Mouse (Mus musculus) kidney, adult 9 months (tissue): ENCODE results near the gene Gprc6a.

Experiments used
- DNase-seq: peaks from one replicate; pipeline ENCODE4 v3.0.0; 2022

The Gprc6a gene

GRCm38 (mm10) chr10:51631411-51632136 lies at the start of gene Gprc6a:
Gene Gprc6a, minus strand, starts transcription at chr10:51631461.
- DNase-seq, result no peak

GRCm38 (mm10) chr10:51678251-51678639 lies 47.0 kb upstream of the Gprc6a start:
- no peak for DNase-seq

DNA sequence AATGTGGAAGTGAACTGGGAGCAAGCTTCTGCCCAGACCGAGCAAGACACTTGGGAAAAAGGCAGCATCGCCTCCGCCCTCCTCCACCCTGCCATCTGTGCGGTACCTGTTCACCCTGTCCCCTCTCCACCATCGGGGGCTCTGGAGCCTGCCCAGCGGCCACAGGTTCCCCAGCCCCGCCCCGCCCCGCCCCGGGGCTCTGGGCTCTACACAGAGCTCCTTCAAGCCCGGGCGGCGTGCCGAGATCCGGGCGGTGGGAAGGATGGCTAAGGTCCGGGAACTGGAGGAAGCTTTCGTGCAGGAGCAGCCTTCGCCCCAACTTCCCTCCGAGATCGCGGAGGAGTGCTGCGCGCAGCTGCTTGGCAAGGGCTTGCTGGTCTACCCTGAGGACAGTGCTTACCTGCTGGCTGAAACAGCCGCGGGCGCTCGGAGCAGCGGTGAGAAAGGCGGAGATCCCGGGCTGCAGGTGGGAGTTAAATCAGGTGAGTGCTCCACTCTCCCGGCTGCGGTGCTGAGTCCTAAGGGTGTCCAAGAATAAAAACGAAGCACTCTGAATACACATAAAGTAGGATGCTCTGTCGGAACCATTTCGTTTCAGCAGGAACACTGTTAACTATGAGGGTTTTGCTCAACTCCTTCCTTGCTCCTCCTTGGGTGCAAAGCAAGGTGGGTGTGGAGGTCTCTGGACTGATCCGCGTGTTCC lies 46.4 kb upstream of the Gprc6a start, which contains the start of gene Rfx6:
Gene Rfx6 (plus strand): TSS at position 209 of the 703 bp plus-strand sequence.
- no peak for DNase-seq

DNA sequence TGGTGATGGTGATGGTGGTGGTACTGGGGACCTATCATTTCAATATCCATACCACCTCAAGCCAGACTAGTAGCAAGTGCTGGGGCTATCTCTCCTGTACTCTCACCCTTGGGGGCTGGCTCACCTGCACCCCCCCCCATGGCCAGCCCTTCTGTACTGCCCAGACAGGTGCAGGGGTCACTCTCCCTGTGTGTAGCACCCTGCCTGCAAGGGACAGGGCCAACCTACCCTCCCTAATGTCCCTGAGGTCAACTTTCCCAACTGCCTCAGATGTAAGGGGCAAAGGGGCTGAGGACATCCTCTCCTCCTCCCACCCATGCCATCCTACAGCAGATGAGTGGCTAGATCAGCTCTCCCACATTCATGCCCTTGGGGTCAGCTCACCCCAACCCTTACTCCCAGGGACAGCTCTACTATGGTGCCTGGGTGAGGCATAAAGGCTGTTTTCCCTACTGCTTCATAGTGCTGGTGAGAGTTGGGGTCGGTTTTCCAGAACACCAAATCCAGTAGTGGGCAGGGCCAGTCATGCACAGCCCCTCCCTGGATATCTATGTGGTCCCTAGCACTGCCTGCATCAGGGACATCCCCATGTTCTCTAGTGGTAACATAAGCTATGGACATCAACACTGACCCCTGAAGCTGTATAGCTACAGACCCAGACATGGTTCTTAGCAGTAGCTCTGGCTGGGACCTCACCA lies 41.0 kb upstream of the Gprc6a start:
- no peak for DNase-seq

DNA sequence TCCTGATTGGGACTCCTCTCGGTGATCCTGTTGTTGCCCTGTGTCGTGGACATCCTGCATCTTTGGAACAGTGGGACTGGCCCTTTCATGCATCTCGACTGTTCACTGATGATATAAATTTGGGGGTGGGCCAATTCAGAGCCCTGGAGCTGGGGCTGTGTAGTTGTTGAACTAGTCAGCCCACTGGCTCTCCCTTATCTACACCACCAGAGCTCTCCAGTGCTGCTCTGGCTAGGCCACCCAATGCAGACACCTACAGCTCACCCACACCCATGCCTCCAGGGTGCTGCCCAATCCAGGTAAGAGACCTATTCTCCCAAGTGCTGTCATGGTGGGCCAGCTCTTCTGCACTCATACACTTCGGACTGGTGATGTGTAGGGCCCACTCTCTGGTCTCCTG lies 40.3 kb upstream of the Gprc6a start:
- no peak for DNase-seq

- peak; percentile 5 for DNase-seq
These were observed 38.1 kb upstream of the Gprc6a start for GRCm38 (mm10) chr10:51669334-51669733.

DNA sequence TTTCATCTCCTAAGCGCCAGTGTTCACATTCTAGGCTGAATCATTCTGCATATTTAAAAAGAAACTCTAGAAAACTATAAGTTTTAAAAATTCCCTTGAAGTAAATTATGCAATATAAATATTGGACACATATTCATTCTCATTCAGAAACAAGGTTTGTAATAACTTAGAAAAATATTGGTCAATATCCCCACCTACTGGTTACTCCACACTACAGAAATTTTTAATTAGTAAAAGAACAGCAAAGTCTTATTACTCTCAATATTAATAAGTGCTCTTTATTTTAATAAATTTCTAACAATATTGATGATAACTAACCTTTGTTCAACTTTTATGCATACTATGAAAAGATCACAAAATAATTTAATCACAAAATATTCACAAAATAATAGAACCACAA lies 26.1 kb upstream of the Gprc6a start:
- no peak for DNase-seq

GRCm38 (mm10) chr10:51649506-51650221 lies 18.4 kb upstream of the Gprc6a start:
- DNase-seq, result no peak

GRCm38 (mm10) chr10:51621193-51621592 lies 10.1 kb downstream of the Gprc6a start:
- DNase-seq, result no peak

DNA sequence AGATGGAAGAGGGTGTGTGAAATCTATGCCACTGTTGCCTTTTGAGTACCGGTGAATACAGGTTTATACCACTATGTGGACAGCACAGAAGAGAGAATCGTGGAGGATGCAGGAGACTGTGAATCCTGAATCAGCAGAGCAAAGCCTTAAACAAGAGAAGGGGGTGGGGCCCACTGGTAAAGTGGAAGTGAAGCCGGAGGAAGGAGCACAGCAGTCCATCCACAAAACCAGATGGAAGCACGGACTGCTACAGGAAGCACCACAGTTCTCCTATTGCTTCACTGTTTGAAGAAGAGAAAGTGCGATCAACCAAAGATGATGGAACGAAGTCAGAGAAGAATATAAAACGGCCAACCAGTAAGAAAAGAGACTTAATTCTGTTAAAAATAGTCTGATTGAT lies 11.1 kb downstream of the Gprc6a start:
- DNase-seq, result no peak

DNA sequence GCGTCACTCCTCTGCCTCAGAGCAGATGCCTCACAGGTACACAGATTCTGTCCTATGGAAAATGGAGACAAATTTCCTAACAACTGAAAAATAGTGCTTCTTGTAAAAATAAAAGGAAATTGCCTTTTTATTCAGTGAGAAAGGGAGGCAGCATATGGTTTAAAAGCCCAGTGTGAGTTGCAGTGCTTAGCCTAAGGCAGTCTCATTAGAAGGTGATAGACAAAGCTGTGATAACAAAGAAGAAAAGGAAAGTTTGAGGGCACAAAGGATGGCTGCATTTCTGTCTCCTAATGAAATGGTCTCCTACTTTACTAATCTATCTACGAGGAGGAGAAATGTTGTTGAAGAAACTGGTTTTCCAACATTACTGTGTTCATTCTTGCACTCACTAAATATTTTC lies 12.7 kb downstream of the Gprc6a start:
- no peak for DNase-seq

GRCm38 (mm10) chr10:51614826-51615590 lies 16.3 kb downstream of the Gprc6a start:
- no peak for DNase-seq

DNA sequence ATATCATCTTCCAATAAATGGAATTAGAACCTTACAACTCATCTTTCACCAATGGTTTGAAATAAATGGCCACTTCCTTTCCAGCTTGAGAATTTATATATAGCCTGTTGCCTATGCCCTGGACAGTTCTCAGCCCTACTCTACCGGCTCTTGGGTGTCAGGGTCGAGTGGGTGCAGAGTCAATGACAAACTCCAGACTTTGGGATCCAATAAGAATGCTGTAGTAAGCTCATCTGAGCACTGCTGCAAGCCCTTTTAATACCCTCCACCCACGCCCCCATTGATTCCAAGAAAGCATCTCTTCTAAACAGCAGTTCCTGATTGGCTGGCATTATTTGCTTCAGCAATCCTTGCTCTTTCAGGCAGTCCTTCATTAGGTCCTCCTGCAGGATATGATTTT lies 17.8 kb downstream of the Gprc6a start:
- no peak for DNase-seq

- no peak for DNase-seq
These were observed 19.1 kb downstream of the Gprc6a start for GRCm38 (mm10) chr10:51611969-51612682.

- no peak for DNase-seq
These were observed 21.4 kb downstream of the Gprc6a start for GRCm38 (mm10) chr10:51609741-51610425.

- no peak for DNase-seq
These were observed 34.2 kb downstream of the Gprc6a start for GRCm38 (mm10) chr10:51596928-51597635.

- peak; percentile 48 for DNase-seq
These were observed 36.0 kb downstream of the Gprc6a start for GRCm38 (mm10) chr10:51595001-51595931.

DNA sequence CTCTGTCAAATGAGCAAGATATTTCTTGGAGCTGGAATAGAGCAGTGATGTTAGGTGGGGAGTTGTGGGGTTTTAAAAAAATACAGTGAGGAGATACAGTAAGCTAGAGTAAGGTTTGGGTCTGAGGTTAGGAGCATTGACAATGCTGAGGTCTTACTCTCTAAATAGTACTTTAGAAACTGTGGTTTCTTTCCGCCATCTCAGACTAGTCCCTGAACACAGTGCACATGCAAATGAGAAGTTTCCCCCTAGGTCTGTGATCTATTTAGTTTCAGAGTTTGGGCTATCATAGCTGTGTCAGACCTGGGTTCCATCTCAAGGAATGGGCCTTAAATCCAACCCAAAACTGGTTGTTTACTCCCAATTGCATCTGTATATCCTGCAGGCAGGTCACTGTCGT lies 39.7 kb downstream of the Gprc6a start:
- no peak for DNase-seq

DNA sequence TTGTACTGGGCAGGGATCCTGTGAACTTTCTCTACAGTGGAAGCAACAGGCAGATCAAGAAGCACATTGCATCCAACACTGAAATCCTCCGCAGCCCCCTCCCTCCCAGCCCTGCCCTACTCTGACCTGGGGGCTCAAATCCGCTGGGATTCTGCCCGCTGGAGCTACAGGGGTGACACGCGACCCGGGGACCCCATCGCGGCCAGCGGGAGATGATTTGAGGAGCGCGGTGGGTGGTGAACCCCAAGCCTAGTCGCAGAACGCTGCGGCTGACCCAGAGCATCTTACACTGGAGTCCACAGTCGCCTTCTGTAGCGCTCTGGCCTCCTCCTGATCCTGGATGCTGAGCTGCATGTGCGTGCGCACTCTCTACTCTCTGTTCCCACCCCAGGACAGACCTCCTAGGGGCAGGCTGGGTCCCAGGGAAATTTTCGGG lies 41.1 kb downstream of the Gprc6a start, which contains the start of gene Fam162b:
Gene Fam162b (minus strand): TSS at position 379 of the 436 bp plus-strand sequence.
- no peak for DNase-seq
